Mouse (Mus musculus) large intestine, adult 2 months (tissue): Measurements from ENCODE around the gene Noto. TPM values are rescaled to one million over a fixed set of nuclear protein-coding genes. Genes with fewer than 3 reads are reported as not detected.

Source experiments
- DNase-seq: peaks from one replicate; pipeline ENCODE4 v3.0.0-alpha.2; 2012; ENCODE audit warnings: low read depth, low spot score
- WGBS: fragments of 180-500 bp; shearing (Covaris S2); methylation state at CpG from one replicate; pipeline ENCODE4 v1.1.7; 2018; 5-methylcytosine and 5-hydroxymethylcytosine counted together
- polyA plus RNA-seq: library from polyadenylated mRNA; depleted of rRNA; stranded (reverse); fragments of >200 nt; gene quantifications from 2 replicates; pipeline ENCODE4 v1.2.3, GENCODE M21; 2012; rRNA removed

Noto gene
- not detected in 2 replicates for polyA plus RNA-seq

DNA sequence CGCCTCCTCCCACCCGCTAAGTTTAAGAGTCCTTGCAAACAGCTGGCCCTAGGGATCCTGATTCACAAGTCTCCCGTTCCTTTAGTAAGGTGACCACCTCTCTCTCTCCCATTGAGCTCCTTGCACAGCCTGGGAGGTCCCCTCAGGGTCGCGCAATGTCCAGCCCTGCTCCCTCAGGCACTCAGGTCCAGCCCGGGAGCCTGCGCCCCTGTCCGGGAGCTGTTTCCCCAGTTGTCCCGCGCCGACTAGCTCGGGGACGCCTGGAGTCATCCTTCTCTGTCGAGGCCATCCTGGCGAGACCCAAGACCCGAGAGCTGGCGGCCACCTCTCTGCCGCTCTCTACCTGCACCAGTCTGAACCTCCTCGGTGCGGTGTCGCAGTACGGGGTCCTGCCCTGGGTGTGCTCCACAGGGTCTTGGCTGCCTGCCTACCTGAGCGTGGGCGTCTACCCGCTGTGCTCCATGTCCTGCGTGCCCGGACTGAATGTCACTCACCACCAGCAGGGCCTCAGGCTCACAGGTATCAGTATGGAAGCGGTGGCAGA, at the start of gene Noto:
Gene Noto (plus strand): TSS at position 51 of the 544 bp plus-strand sequence.
- WGBS = 34% methylated on average over 28 of the region's 28 CpGs

GRCm38 (mm10) chr6:85373951-85374733, 49.5 kb upstream of the Noto start, which contains the start of gene Rab11fip5:
TSS of gene Rab11fip5 (minus strand) at chr6:85374634.
- no peak for DNase-seq
- WGBS = 4% methylated on average over 72 of the region's 80 CpGs

More for the DNA sequence above, at the start of gene Noto:
- DNase-seq = no peak

DNA sequence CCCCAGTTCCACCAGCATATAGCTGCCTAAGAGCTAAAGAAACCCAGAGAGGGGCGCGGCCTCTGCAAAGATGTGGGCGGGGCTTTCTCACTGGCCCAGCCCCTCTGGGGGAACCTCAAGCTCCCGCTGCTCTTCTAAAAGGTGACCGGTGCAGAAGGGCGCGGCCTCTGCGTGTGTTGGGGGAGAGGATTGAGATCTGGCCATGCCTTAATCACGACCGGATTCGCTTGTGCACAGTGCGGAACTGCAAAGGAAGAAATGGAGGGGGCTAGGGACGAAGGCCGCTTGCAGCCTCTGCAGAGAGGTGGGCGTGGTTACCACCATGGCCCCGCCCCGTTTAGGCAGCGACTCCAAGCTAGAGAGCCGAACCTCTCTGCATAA, 49.0 kb upstream of the Noto start:
- peak; percentile 87 for DNase-seq
- under 1% methylated on average over 19 of the region's 19 CpGs for WGBS

DNA sequence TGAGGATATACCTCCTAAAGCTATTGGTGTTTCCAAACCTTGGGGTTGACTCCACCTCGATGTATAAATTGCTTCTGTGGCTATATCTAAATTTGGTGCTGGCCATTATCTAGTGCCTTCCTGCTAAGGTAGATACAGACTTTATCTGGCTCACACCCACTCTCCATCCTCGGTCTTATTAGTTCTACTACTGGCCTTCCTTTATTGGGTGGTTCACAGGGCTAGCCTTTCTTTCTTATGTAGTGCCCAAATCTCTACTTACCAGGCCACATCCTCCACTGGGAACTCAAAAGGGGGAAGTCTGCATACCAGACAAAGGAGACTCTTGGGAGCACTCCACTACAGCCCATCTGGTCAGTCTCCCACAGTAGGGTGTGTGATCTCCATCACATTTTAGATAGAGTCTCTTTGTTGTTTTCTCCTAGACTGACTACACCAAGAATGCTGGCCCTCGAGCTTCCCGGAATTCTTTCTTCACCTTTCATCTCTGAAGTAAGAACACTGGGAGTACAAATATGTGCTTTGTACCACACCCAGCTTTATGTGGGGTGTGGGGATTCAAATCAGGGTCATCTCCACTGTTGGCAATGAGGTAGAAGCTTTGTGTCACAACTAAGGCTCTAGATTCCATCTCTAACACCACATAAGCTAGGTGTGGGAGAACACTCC, 46.5 kb upstream of the Noto start:
- WGBS = 55% methylated on average over 4 of the region's 4 CpGs

DNA sequence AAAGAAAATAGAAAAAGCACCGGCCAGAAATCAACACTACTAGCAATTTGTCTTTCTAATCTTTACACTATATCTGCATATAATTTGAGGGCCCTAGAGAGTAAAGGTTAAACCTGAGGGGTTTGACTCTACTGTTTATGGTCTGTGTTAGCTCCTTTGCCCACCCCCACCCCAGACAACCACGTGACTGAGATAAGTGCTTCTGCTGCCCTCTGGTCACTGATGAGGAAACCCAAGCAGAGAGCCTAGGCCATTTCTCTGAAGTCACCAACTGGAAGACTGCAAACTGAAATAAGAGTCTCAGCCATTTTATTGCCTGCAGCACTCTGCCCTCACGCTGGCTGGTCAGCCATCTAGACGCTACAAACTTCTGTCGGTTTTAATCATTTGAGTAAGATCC, 45.8 kb upstream of the Noto start:
- WGBS = 61% methylated on average over 5 of the region's 5 CpGs
- no peak for DNase-seq

More for the DNA sequence above, 46.5 kb upstream of the Noto start:
- no peak for DNase-seq

DNA sequence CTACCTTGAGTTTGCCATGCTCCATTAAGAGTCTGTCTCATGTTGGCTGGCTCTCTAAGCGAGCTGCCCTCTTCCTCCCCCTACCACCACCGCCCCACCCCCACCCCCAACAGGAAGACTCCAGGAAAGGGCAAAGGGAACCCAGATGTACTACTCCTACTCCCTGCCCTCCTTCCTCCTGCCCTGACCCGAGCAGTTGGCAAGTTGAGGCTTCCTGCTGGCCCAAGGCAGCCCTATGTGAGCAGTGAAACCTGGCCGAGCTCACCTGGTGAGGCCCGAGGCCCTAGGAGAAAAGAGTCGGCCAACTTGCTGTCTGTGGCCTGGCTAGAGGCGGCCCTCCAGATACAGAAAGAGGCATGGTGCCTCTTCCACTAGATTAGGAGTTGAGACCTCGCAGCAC, 45.1 kb upstream of the Noto start:
- DNase-seq = no peak
- WGBS = 69% methylated on average over 8 of the region's 8 CpGs

- WGBS = 26% methylated on average over 10 of the region's 10 CpGs
- peak; percentile 64 for DNase-seq
Observed at GRCm38 (mm10) chr6:85380201-85380900, 43.3 kb upstream of the Noto start.

- DNase-seq = no peak
- 55% methylated on average over 17 of the region's 17 CpGs for WGBS
Observed at GRCm38 (mm10) chr6:85380901-85381647, 42.6 kb upstream of the Noto start.

- no peak for DNase-seq
- 88% methylated on average over 10 of the region's 10 CpGs for WGBS
Observed at GRCm38 (mm10) chr6:85381648-85382020, 42.1 kb upstream of the Noto start.

DNA sequence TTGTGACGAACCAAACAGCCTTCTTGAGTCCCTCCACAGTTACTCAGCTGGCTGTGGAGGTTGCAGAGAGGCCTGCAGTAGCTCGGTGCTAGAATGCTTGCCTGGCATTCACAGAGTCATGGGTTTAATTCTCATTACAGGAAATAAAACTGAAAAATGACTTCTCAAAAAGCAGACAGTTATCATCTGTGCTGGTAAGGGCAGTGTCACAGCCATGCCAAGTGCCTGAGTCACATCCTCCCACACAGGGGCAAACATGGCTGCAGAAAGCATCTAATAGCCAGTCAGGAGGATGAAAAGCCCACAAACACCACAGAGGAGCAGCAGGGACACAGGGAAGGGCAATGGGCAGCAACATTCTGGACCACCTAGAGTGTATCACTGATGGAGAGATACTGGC, 40.9 kb upstream of the Noto start:
- 80% methylated on average over 2 of the region's 2 CpGs for WGBS
- no peak for DNase-seq

GRCm38 (mm10) chr6:85388608-85389007, 35.1 kb upstream of the Noto start:
- 67% methylated on average over 5 of the region's 5 CpGs for WGBS
- no peak for DNase-seq

- 10% methylated on average over 6 of the region's 7 CpGs for WGBS
- no peak for DNase-seq
Observed at GRCm38 (mm10) chr6:85391803-85392202, 31.9 kb upstream of the Noto start.

DNA sequence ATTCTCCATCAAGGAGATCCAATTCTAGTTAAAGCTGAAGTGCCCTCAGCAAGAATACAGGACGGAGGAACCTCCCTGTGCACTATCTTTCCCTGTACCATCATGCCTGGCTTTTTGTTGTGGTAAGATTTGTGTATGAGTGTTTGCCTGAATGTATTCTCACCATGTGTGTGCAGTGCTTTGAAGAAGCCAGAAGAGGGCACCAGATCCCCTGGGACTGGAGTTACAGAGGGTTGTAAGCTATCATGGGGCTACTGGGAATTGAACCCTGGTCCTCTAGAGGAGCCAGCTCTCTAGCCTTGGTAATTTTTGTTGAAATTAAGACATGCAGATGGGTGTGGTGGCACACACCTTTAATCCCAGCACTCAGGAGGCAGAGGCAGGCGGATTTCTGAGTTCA, 28.3 kb upstream of the Noto start:
- 88% methylated on average over 2 of the region's 2 CpGs for WGBS
- DNase-seq = no peak

- WGBS = 15% methylated on average over 1 of the region's 1 CpGs
- DNase-seq = no peak
Observed at GRCm38 (mm10) chr6:85397165-85397564, 26.5 kb upstream of the Noto start.

DNA sequence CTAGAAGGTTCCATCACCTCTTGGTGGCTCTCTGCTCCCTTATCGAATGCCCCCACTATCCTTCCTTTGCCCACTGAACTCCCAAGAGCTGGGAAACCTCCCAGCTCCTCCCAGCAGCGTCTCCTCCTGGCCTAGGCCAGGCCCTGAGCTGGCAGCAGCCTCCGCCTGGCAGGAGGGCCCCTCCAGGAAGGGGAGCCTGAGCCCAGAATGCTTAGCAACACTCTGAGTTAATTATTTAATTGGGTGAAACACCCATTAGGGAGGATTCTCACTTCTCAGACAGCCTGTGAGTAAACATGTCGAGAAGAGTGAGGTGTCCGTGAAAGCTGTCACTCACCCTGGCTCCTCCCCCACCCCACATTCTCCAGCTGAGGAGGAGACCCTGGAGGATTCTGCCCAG, 24.0 kb upstream of the Noto start:
- WGBS = 34% methylated on average over 5 of the region's 5 CpGs
- DNase-seq = no peak

DNA sequence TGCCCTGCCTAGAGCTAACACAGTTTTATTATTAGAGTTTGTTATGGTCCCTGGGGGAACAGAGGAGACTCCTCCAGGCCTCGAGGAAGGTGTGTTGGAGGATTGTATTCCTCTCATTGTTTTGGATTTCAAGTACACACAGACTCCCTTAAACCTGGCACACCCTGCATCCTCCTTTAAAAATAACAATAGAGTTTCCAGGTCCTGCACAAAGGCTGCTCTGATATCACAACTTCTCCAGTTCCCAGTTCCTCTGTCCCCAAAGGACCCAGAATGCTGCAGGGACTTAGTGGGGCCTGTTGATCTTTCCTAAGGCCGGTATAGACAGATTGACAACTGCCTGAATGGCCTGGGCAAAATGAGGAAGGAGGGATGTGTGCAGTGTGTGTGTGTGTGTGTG, 21.1 kb upstream of the Noto start:
- no peak for DNase-seq
- WGBS = 34% methylated on average over 2 of the region's 2 CpGs

DNA sequence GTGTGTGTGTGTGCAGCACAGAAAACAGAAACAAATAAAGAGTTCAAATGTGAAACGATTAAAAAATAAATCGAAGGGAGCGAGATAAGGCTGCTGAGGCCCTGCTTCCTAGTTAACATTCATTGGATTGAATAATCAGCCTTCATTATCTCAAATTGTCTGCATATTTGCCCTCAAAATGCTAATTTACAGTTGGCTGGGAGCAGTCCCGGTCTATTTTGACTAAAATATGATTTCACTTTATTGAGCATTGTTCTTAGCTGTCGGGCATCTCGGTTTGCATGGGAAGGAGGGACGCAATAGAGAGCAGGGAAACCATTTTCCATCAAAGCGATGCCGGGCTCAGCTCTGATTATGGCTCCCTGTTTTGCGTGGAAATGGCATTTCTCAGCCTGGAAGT, 20.6 kb upstream of the Noto start:
- no peak for DNase-seq
- WGBS = 74% methylated on average over 10 of the region's 10 CpGs

GRCm38 (mm10) chr6:85409003-85409402, 14.7 kb upstream of the Noto start:
- no peak for DNase-seq
- 10% methylated on average over 31 of the region's 31 CpGs for WGBS

- DNase-seq = no peak
- 13% methylated on average over 13 of the region's 13 CpGs for WGBS
Observed at GRCm38 (mm10) chr6:85410771-85411273, 12.9 kb upstream of the Noto start.
